Mouse (Mus musculus): ENCODE measurements at regions not wholly inside any gene's neighbourhood (a gene's known extent, or its start where the extent isn't known, plus 50 kb on each side); places are given as distances from the start of the nearest gene placed in this dataset.

- WGBS: 59% methylated on average over 10 of the region's 10 CpGs
- Histone ChIP-seq H3K4me3 (ENCODE audit: low read depth, low read length) (no peak overlapping the region), H3K36me3 (ENCODE audit: control insufficient read depth, insufficient read depth) (no peaks in the 10 kb centered on the region), H3K27me3 (replicated peaks; ENCODE audit: control insufficient read depth, insufficient read depth, low read length) (no peaks in the 10 kb centered on the region), H3K9ac (ENCODE audit: low read depth, low read length) (no peak overlapping the region), H3K4me2 (replicated peaks; ENCODE audit: low read depth) (0 out of 2 replicates have a peak overlapping the region, but pooled peaks have one; percentile 9), H3K4me1 (replicated peaks; ENCODE audit: control insufficient read depth, insufficient read depth, low read length) (no peaks in the 10 kb centered on the region), H3K27ac (ENCODE audit: low read depth, low read length) (no peak overlapping the region), H3K9me3 (ENCODE audit: control insufficient read depth) (no peaks in the 10 kb centered on the region)
- TF ChIP-seq CTCF (IDR thresholded peaks at IDR 0.05; ENCODE audit: low read depth): no peak
- no peak for ATAC-seq
Measured at GRCm38 (mm10) chr6:61067355-61068116, 112.6 kb upstream of the Ccser1 start.

DNA sequence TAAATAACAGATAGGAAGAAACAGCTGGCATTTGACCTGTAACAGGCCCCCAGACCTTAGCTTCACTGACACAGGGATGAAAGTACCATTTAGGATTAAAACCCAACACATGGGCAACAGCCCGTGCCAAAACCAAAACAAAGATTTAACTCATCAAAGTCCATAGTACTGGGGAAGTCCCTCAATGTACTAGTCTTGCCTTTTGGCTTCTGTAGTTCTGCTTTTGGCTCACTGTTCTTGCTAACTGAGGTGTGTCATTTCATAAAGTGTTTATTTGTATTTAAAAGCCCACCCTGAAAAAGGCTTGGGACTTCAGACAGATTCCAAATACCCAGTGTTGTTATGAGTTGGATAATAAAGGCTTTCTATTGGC is 112.0 kb upstream of the Ccser1 start:
- Histone ChIP-seq H3K4me2 (replicated peaks; ENCODE audit: low read depth) (0 out of 2 replicates have a peak overlapping the region, but pooled peaks have one; percentile 9), H3K4me3 (ENCODE audit: low read depth, low read length) (no peak overlapping the region), H3K36me3 (ENCODE audit: control insufficient read depth, insufficient read depth) (no peaks in the 10 kb centered on the region), H3K27ac (ENCODE audit: low read depth, low read length) (no peak overlapping the region), H3K27me3 (replicated peaks; ENCODE audit: control insufficient read depth, insufficient read depth, low read length) (no peaks in the 10 kb centered on the region), H3K9ac (ENCODE audit: low read depth, low read length) (no peak overlapping the region), H3K9me3 (ENCODE audit: control insufficient read depth) (no peaks in the 10 kb centered on the region), H3K4me1 (replicated peaks; ENCODE audit: control insufficient read depth, insufficient read depth, low read length) (no peaks in the 10 kb centered on the region)
- TF ChIP-seq CTCF (IDR thresholded peaks at IDR 0.05; ENCODE audit: low read depth): no peak
- WGBS: 53% methylated on average over 1 of the region's 1 CpGs
- no peak for ATAC-seq

DNA sequence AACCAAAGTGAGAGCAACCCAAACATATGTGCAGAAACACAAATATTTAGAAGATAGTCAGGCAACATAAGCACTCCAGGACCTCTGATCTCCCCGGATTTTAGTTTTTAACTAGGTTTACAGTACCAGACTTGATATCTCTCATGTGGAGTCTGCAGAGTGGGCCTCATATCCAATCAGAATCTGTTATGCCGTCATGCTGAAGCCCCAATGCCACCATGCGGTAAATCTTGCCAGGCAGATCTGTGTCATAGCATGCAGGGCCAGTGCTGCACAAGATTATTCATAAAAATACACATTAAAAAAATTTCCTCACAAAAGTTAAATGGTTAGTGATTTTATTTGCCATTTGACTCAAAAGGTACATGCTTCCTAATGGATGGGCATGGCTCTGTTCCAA is 106.9 kb upstream of the Ccser1 start:
- Histone ChIP-seq H3K4me1 (replicated peaks; ENCODE audit: control insufficient read depth, insufficient read depth, low read length) (no peaks in the 10 kb centered on the region; the same call in 1 of the 2 replicates), H3K27me3 (replicated peaks; ENCODE audit: control insufficient read depth, insufficient read depth, low read length) (no peaks in the 10 kb centered on the region), H3K4me3 (ENCODE audit: low read depth, low read length) (no peak overlapping the region), H3K9ac (ENCODE audit: low read depth, low read length) (no peak overlapping the region), H3K36me3 (ENCODE audit: control insufficient read depth, insufficient read depth) (no peaks in the 10 kb centered on the region), H3K4me2 (replicated peaks; ENCODE audit: low read depth) (no peak overlapping the region), H3K9me3 (ENCODE audit: control insufficient read depth) (no peaks in the 10 kb centered on the region), H3K27ac (ENCODE audit: low read depth, low read length) (no peak overlapping the region)
- 75% methylated on average over 3 of the region's 3 CpGs for WGBS
- no peak for TF ChIP-seq CTCF (IDR thresholded peaks at IDR 0.05; ENCODE audit: low read depth)
- no peak for ATAC-seq

- Histone ChIP-seq H3K4me2 (replicated peaks; ENCODE audit: low read depth) (no peak overlapping the region), H3K27ac (ENCODE audit: low read depth, low read length) (no peak overlapping the region), H3K4me1 (replicated peaks; ENCODE audit: control insufficient read depth, insufficient read depth, low read length) (no peaks in the 10 kb centered on the region; the same call in 1 of the 2 replicates), H3K9ac (ENCODE audit: low read depth, low read length) (no peak overlapping the region), H3K9me3 (ENCODE audit: control insufficient read depth) (no peaks in the 10 kb centered on the region), H3K36me3 (ENCODE audit: control insufficient read depth, insufficient read depth) (no peaks in the 10 kb centered on the region), H3K27me3 (replicated peaks; ENCODE audit: control insufficient read depth, insufficient read depth, low read length) (no peaks in the 10 kb centered on the region), H3K4me3 (ENCODE audit: low read depth, low read length) (no peak overlapping the region)
- no peak for ATAC-seq
- 88% methylated on average over 2 of the region's 2 CpGs for WGBS
- TF ChIP-seq CTCF (IDR thresholded peaks at IDR 0.05; ENCODE audit: low read depth): no peak
Measured at GRCm38 (mm10) chr6:61073794-61074193, 106.3 kb upstream of the Ccser1 start.

DNA sequence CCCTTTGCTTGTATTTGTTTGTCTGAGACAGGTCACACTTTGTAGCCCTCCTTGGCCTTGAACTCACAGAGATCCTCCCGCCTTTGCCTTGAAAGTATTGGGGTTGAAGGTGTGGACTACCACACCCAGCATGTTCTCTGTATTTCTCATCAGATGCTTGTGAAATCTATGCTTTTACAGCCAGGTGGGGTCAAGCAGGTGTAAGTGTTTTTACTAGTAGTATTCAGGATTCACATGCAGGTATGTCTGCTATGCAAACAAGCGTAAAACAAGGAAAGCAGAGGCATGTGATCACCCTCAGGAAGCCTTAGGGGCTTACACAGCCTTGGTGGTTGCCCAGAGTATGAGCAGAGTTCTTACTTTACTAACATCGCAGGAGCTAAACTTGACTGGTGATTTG is 105.4 kb upstream of the Ccser1 start:
- peak; percentile 74 for ATAC-seq
- H3K27ac ChIP-seq (ENCODE audit: low read depth, low read length): no peak overlapping the region
- no peaks in the 10 kb centered on the region for H3K36me3 ChIP-seq (ENCODE audit: control insufficient read depth, insufficient read depth)
- H3K4me1 ChIP-seq (replicated peaks; ENCODE audit: control insufficient read depth, insufficient read depth, low read length): no peaks in the 10 kb centered on the region; the same call in 1 of the 2 replicates
- TF ChIP-seq CTCF (IDR thresholded peaks at IDR 0.05; ENCODE audit: low read depth): no peak
- H3K4me3 ChIP-seq (ENCODE audit: low read depth, low read length): no peak overlapping the region
- WGBS: 61% methylated on average over 3 of the region's 3 CpGs
- H3K9me3 ChIP-seq (ENCODE audit: control insufficient read depth): no peaks in the 10 kb centered on the region
- H3K27me3 ChIP-seq (replicated peaks; ENCODE audit: control insufficient read depth, insufficient read depth, low read length): no peaks in the 10 kb centered on the region
- no peak overlapping the region for H3K4me2 ChIP-seq (replicated peaks; ENCODE audit: low read depth)
- no peak overlapping the region for H3K9ac ChIP-seq (ENCODE audit: low read depth, low read length)

GRCm38 (mm10) chr6:61078559-61078958 is 101.6 kb upstream of the Ccser1 start:
- ATAC-seq: peak; percentile 78
- H3K27ac ChIP-seq (ENCODE audit: low read depth, low read length): no peak overlapping the region

More at GRCm38 (mm10) chr6:61078559-61078958, 101.6 kb upstream of the Ccser1 start:
- H3K27me3 ChIP-seq (replicated peaks; ENCODE audit: control insufficient read depth, insufficient read depth, low read length): no peaks in the 10 kb centered on the region
- no peaks in the 10 kb centered on the region for H3K36me3 ChIP-seq (ENCODE audit: control insufficient read depth, insufficient read depth)
- H3K9me3 ChIP-seq (ENCODE audit: control insufficient read depth): no peaks in the 10 kb centered on the region
- no peak overlapping the region for H3K9ac ChIP-seq (ENCODE audit: low read depth, low read length)
- no peak overlapping the region for H3K4me3 ChIP-seq (ENCODE audit: low read depth, low read length)
- no peak for TF ChIP-seq CTCF (IDR thresholded peaks at IDR 0.05; ENCODE audit: low read depth)
- H3K4me2 ChIP-seq (replicated peaks; ENCODE audit: low read depth): no peak overlapping the region
- WGBS: 42% methylated on average over 3 of the region's 3 CpGs
- no peaks in the 10 kb centered on the region; the same call in 1 of the 2 replicates for H3K4me1 ChIP-seq (replicated peaks; ENCODE audit: control insufficient read depth, insufficient read depth, low read length)

Data from intestine, postnatal 0 days (tissue).